Comparison of ENCODE assay signal across 11 mouse cellular contexts in the genomic region with DNA sequence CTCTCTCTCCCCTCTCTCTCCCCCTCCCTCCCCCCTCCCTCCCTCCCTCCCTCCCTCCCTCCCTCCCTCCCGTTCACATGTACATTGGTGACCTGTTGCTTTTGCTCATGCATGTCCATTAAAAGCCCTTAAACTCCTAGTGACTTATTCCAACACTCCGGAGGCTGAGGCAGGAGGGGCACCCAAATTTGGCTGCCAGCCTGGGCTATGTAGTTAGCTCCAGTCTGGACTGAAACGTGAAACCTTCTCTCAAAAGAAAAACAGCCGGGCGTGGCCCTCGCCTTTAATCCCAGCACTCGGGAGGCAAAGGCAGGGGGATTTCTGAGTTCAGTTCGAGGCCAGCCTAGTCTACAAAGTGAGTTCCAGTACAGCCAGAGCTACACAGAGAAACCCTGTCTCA. TPM values are rescaled to one million over a fixed set of nuclear protein-coding genes. Genes with fewer than 3 reads are reported as not detected.
"Had no signal": no experiment of that assay in that cellular context is flagged by ENCODE, and none has a peak within 500 bp of the region (broad histone marks: within the 10 kb centered on the region; RNA-seq: fewer than 3 reads in every experiment).

No protein-coding gene starts in this region.

- DNase-seq: lung, adult 18-20 months; lung, embryonic 14.5 days; lung, postnatal 10 days; lung, postnatal 36 days; right cerebral cortex, postnatal 14 days; thymus, adult 2 months; thymus, postnatal 25 days; thymus, postnatal 4 days had no signal

RNA-seq across cellular contexts. Expression of a gene that starts 30.4 kb away (rescaled TPM):
- total RNA-seq: megakaryocyte progenitor cell, adult 5-6 weeks; monocyte, adult 5-6 weeks; neutrophil, adult 5-6 weeks had no signal
